Mouse (Mus musculus) kidney, adult 18-20 months (tissue): Measurements from ENCODE around the gene Tmem41a.

Experiments
- DNase-seq: peaks from one replicate; pipeline ENCODE4 v3.0.0; 2021

Tmem41a gene

DNA sequence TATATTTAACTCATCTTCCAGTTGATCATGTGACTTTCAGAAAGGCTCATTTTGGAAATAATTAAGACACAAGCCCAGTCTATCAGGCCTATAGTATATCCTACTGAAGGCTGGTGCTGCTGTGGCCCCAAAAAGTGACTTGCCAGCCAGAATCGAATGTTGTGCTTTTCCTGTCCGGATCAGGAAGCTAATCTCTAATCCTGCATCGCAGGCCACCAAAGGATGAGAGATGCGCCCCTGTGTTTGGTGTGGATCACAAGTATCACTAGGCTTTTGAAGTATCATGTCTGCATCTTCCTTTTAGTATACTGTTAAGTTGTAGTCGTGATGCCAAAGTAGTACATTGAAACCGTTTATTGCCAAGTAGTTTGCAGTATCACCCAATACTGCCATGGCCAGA is 53.5 kb downstream of the Tmem41a start:
- DNase-seq, result no peak

DNA sequence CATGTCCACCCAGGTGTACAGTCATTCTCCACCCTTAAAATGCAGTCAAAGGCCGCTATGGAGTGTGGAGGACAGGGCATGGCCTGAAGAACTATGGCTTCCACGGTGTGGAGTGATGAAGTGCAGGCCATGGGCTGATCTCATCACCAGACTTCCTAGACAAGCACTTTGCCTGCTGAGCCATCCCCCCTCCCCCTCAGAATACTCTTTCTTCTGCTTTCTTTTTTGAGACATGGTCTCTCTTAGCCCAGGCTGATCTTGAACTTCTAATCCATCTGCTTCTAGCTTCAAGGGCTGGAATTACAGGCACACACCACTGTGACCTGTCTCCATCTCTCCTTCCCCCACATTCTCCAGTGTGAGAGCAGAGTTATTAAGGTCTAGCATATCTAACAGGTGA is 59.8 kb downstream of the Tmem41a start:
- DNase-seq, result no peak
